Mouse (Mus musculus) lung, adult 2 months (tissue): ENCODE measurements around the gene Bdkrb2.

ENCODE experiments used
- CTCF ChIP-seq: fragments of 200-500 bp; IDR thresholded peaks from 2 replicates; pipeline ENCODE4 v1.5.1; 2011; ENCODE audit warnings: mild to moderate bottlenecking, low read length, control low read depth; ENCODE audit not compliant: insufficient read depth
- POLR2A ChIP-seq: fragments of 200-500 bp; IDR thresholded peaks from 2 replicates; pipeline ENCODE4 v1.6.1; 2011; ENCODE audit warnings: low read depth, mild to moderate bottlenecking, control low read depth, low read length, borderline replicate concordance; ENCODE audit errors: extremely low read depth

DNA sequence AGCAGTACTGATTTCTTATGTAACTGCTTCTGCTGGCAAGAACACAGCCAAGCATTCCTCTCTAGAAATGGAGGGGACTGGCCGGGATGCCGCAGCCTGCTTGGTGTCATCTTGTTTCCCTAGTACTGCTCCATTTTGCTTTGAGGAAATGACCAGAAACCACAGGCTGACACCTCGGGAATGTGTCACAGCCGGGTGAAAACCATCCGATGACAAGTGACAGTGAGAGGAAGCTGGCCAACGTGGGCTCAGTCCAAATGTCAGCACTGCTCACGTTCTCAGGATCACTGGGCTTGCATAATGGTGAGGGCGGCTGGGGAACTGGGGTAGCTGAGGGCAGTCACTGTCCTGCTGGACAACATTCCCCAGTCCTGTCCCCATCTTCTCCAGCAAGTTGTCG is 33.5 kb upstream of the Bdkrb2 start:
- TF ChIP-seq POLR2A (no peak), CTCF (no peak)
